Mouse (Mus musculus) layer of hippocampus, adult 2 months (tissue): ENCODE results near the gene Epha8. TPM values are rescaled to one million over a fixed set of nuclear protein-coding genes. Genes with fewer than 3 reads are reported as not detected.
A peak's percentile ranks its signal among the peaks of the same experiment; 100 is the strongest.

Experiments used
- DNase-seq, 2 experiments: peaks; one replicate each; pipeline ENCODE4 v3.0.0; 2022; ENCODE audit warnings: low spot score in 2 of 2
- H3K27ac ChIP-seq: fragments of 200-600 bp; 2 replicates; pipeline ENCODE4 v1.8.1; 2022
- H3K4me3 ChIP-seq: fragments of 200-600 bp; 2 replicates; pipeline ENCODE4 v1.8.1; 2022; ENCODE audit warnings: mild to moderate bottlenecking
- CTCF ChIP-seq: fragments of 200-600 bp; conservative IDR thresholded peaks from 2 replicates; pipeline ENCODE4 v1.8.1; 2022; ENCODE audit warnings: antibody characterized with exemption, mild to moderate bottlenecking, moderate library complexity
- long read RNA-seq, 2 experiments: library from polyadenylated mRNA; stranded (forward); transcript quantifications; one replicate each; pipeline ENCODE4 v2.0.0; 2021; ENCODE audit warnings: borderline mapping rate in 2 of 2
- total RNA-seq, 2 experiments: library from RNA; stranded (reverse); gene quantifications; 2 replicates each; pipeline ENCODE4 v1.2.3; 2021

The Epha8 gene
- 1 to 10 TPM; 1.4 to 2.7 TPM for total RNA-seq
- long read RNA-seq, experiment 1, full-length matches to known transcripts = 1 of 2 reads
- long read RNA-seq, experiment 1, partial matches to known transcripts = 1 of 2 reads
- long read RNA-seq, experiment 1, other reads (novel, unspliced or antisense) = 0 of 2 reads
- long read RNA-seq, experiment 2, full-length matches to known transcripts = 1 of 5 reads
- long read RNA-seq, experiment 2, partial matches to known transcripts = 1 of 5 reads
- long read RNA-seq, experiment 2, other reads (novel, unspliced or antisense) = 3 of 5 reads

DNA sequence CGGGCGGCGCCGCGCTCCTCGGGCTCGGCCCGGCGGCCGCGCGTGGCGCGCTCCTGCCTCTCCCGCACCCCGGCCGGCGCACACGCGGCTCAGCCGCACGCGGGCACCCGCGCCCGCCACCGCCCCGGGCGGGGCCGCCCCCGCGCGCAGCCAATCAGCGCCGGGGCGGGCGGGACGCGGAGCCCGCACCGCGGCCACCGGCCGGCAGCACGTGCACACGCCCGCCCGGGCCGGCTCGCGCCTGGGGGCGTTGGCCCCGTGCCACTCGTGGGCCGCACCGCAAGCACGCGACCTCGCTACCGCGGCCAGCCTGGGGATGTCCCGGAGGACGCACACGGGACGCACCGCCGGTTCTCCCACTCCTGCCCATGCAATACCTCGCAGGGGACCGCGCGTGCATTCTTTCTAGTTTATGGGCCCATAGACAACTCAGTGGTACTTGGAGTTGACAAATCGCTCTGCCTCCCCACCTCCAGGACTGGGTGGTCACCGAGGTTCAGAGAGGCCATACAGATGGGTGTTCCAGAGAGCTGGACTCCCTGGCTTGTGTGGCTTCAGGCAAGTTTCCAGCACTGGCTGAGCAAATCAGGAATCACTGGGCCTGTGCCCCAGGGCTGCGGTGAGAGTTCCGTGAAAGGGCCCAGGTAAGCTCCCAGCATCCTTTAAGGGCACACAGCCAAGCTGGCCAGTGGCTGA lies at the start of gene Epha8:
Epha8 (minus strand) TSS at position 66 of the 696 bp plus-strand sequence.
- DNase-seq = no peak
- no peak within 1 kb of the TSS for H3K27ac ChIP-seq
- peak within 1 kb of the TSS; percentile 47 for H3K4me3 ChIP-seq
- TF ChIP-seq CTCF = no peak

DNA sequence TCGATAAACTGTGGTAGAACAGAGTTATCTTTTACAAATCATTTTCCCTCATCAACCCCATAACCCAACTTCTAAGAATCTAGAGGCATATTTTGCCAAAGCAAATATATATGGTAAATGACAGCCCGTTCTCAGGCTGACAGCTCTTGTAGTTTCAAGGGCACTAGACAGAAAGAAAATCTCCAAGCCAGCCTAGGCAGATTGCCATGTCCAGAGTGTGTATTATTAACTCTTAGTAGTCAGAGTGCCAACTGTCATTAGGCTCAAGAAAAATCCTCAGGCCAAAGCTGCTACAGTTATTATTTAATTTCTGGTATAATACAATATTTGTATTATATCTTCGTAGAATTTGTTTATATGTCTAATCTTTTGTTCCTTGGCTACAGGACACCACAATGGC lies 45.2 kb upstream of the Epha8 start:
- Histone ChIP-seq H3K27ac (no peak overlapping the region), H3K4me3 (no peak overlapping the region)
- DNase-seq = no peak
- no peak for TF ChIP-seq CTCF

DNA sequence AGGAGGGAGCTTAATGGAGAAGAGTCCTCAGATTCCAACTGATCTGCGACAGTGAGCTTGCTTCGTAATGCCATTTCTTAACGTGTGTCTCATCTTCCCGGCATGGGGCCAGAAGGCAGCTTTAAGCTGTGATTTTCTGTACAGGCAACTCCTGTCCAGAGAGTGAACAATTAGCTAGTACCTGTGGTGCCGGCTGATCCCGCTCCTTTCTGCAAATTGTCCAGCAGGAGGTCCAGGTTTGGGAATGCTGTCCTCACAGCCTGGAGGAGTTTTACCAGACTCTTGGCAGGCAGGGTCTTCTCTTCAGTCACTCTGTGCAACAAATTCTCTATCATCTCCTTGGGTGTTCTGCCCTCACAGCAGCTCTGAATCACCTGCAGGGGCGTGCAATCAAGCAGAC lies 44.4 kb upstream of the Epha8 start:
- no peak for TF ChIP-seq CTCF
- Histone ChIP-seq H3K27ac (no peak overlapping the region), H3K4me3 (no peak overlapping the region)
- DNase-seq = no peak

DNA sequence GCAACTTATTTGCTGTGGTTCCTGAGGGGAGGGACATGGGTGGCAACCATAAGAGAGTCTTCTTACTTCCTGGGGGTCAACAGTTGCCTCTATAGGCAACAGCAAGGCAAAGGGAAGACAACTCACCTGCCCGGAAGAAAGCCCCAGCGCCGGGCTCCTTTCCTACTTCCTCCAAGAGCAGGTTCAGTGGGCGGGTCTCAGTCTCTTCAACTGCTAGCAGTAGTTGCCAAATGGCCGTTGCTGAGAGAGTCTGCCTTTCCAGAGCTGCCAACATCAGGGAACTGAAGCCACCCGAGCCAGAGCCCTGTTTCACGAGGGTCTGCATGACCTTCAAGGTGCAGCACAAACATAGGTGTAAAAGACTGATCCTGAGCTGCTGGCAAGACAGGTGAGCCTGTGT lies 41.8 kb upstream of the Epha8 start:
- TF ChIP-seq CTCF = no peak
- Histone ChIP-seq H3K4me3 (no peak overlapping the region), H3K27ac (no peak overlapping the region)
- no peak for DNase-seq

DNA sequence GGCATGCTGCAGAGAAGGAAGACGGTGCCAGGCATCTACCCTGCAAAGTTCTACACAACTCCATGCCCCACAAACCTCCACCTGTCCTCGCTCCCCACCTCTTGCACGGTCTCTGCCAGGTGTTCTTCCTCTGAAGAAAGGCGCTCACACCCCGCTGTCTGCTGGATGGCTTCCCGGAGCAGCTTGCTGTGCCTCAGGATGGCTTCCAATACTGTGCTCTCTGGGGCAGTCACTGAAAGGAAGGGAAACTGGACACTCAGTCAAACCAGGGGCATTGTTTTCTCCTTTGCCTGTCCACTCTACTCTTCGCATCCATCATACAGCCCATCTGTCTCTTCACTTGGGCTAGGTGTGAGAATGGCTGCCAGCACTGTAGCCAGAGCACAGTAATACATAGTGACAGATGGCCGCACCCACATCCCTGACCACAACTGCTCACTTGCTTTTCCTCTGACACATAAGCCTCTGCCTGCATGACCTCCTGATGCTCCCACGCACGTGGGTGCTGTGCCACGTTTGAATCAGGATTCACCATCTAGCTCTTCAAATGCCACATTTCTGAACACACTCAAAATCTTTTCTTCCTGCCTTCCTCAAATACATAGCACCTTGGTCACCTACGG lies 41.2 kb upstream of the Epha8 start:
- Histone ChIP-seq H3K27ac (no peak overlapping the region), H3K4me3 (no peak overlapping the region)
- TF ChIP-seq CTCF = no peak
- no peak for DNase-seq

DNA sequence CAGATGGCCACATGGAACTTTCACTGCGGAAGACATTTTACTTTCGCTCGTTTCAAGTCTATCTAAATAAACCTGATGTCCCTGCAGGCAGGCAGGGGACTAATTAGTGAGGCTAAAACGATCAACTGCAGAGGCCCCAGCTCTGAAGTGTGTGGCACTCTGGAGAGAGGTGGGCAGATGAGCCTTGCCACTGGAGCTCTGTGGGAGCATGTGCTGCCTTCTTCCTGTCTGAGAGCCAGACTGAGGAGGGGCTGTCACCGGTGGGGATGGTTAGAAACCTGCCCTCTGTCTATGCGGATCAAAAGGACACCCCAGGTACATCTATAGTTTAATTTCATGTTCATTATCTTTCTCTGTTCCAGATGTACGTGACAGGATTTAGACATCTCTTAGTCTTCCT lies 40.3 kb upstream of the Epha8 start:
- TF ChIP-seq CTCF = no peak
- no peak for DNase-seq
- Histone ChIP-seq H3K27ac (no peak overlapping the region), H3K4me3 (no peak overlapping the region)

DNA sequence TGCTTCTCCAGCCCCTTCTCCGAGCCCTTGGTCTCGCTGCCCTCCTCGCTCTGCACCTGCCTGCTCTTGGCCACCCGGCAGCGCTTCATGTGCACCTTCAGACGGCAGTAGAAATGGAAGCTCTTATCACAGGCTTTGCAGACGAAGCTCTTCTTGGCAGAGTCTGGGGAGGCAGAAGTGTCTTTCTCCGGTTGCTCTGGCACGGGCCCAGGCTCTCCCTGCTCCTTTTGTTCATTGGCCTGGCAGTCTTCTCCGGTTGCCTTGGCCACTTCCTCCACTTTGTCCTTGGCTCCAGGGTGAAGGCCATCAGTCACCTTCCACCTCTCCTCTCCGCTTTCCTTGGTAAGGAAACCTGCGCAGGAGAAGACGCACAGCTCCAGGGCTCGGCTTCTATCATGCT lies 38.7 kb upstream of the Epha8 start:
- Histone ChIP-seq H3K4me3 (no peak overlapping the region), H3K27ac (no peak overlapping the region)
- no peak for TF ChIP-seq CTCF
- DNase-seq = no peak

DNA sequence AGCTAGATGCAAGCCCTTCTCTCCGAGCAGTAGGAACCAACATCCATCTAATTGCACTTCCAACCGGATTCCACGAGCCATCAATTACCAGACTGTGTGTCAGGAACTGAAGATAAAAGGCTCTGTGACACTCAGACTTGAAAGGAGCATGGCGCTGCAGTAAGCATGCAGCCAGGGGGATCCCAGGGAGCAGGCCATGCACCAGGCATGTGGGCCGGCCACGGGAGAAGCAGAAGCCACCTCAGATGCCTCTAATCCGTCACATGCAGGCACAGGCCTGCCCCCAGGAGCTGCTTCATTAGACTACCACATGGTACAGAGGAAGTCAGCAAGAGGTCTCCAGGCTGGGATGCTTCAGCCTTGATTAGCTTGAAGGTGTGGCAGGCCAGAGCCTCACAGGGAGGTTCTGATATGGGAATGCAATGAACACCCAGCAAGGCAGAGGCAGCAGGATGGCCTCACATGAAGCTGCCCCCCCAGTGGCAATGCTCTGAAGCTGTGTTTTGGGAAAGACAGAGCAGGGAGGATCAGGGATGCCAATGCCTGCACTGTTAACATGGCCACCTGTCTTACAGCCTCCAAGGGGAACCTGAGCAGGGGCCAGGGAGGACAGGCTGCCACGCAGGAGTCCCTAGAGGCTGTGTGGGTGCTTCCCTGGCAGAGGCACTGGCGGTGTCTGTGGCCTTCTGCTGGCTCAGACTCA lies 25.5 kb upstream of the Epha8 start:
- H3K27ac ChIP-seq = no peak overlapping the region

DNA sequence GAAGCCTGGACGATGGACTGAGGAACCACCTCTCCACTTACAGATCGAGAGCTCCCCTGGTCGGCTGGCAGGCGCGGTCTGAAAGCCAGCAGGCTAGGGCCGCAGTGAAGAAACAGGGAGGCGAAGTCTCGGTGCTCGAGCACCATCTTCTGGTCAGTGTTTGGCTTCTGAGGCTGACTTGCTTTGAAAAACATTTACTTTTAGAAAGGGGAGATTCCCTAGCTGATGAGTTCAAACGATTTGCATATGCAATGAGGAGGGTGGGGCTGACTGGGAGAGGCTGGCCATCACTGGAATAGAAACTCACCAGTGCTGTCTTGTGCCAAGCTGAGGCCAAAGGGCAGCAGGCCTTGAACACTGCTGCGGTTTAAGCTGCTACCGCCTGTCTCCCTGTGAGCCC lies 24.7 kb upstream of the Epha8 start:
- peak; percentile 55 to 63 for DNase-seq

More for the DNA sequence above, 25.5 kb upstream of the Epha8 start:
- H3K4me3 ChIP-seq = no peak overlapping the region
- TF ChIP-seq CTCF = peak; percentile 52
- no peak for DNase-seq

DNA sequence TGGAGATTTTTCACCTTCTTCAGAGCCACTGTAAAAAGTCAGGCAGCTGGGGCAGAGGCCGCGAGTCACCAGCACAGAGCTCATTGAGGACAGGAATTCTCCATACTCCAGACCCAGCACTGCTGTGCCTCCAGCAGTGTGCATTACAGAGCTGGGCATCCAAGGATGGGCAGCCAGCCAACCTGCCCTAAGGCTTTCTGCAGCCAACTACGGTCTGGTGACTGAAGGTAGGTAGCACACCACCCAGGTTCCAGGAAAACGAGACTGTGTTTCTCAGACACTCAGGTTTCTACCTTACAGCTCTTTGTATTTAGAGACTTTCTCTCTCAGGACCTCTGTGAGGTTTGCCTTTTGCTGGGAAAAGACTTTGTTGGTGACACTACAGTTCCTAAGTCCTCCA lies 24.3 kb upstream of the Epha8 start:
- TF ChIP-seq CTCF = no peak
- H3K27ac ChIP-seq = no peak overlapping the region
- no peak for DNase-seq
- no peak overlapping the region for H3K4me3 ChIP-seq

More for the DNA sequence above, 24.7 kb upstream of the Epha8 start:
- H3K27ac ChIP-seq = no peak overlapping the region
- H3K4me3 ChIP-seq = no peak overlapping the region
- peak; percentile 81 for TF ChIP-seq CTCF

DNA sequence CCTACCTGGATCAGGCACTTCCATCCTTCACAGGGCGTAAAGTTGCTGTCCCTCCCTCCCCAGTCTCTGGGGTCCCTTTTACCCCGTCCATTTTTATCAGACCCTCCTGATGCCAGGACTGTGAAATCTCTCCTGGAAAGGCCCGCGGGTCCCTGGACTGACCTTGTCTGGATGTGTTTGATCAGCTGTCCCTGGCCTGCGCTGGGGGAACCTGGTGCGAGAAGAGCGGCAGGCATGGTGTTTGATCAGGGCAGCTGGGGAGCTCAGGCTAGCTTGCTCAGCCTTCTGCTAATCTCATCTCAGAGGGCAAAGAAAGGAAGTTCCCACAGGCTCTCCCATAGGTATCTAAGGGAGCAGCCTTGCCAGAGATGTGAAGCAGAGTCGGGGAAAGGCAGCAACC lies 20.6 kb upstream of the Epha8 start:
- Histone ChIP-seq H3K27ac (no peak overlapping the region), H3K4me3 (no peak overlapping the region)
- no peak for TF ChIP-seq CTCF
- no peak for DNase-seq

DNA sequence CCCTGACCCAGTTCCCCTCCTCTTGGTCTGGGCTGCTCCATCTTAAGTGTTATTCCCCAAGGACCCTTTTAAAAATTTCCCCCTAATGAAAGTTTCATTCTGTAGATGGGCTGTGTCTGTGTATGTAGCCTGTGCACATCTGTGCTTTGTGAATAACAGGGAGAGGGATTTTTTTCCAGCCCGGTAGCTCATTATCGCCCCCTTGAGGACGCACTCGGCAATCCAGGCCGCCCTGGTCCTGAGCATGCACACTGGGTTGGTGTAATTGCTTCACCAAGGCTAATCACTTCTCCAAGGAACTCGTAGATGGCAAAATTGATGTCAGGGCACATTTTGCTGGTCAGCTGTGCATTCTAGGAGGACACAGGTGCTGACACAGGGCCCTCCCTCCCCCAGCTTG lies 14.3 kb upstream of the Epha8 start:
- peak; percentile 81 for TF ChIP-seq CTCF
- Histone ChIP-seq H3K27ac (no peak overlapping the region), H3K4me3 (no peak overlapping the region)
- DNase-seq = peak; percentile 26 to 55
